Mouse (Mus musculus) neural tube, embryonic 15.5 days (tissue): ENCODE results near the gene Rce1. TPM values are rescaled to one million over a fixed set of nuclear protein-coding genes. Genes with fewer than 3 reads are reported as not detected.

ENCODE experiments used
- ATAC-seq: fragments of 200-750 bp; cut with Nextera tagmentation; 2 replicates; pipeline ENCODE4 v1.8.0; 2017; ENCODE audit warnings: mild to moderate bottlenecking, moderate TSS enrichment, moderate library complexity; ENCODE audit not compliant: low FRiP score
- H3K27ac ChIP-seq: fragments of 300-500 bp; sonication (generic); replicated peaks from 2 replicates; pipeline ENCODE4 v1.5.1; 2015; ENCODE audit warnings: mild to moderate bottlenecking, inconsistent platforms
- H3K27me3 ChIP-seq: fragments of 300-500 bp; sonication (generic); replicated peaks from 2 replicates; pipeline ENCODE4 v1.6.1; 2015; ENCODE audit warnings: inconsistent platforms
- H3K36me3 ChIP-seq: fragments of 300-500 bp; sonication (generic); 2 replicates; pipeline ENCODE4 v1.6.1; 2015; ENCODE audit warnings: inconsistent platforms
- H3K4me1 ChIP-seq: fragments of 300-500 bp; sonication (generic); 2 replicates; pipeline ENCODE4 v1.6.1; 2015; ENCODE audit warnings: inconsistent platforms
- H3K4me2 ChIP-seq: fragments of 300-500 bp; sonication (generic); 2 replicates; pipeline ENCODE4 v1.6.1; 2015; ENCODE audit warnings: inconsistent platforms, mild to moderate bottlenecking, moderate library complexity
- H3K4me3 ChIP-seq: fragments of 300-500 bp; sonication (generic); replicated peaks from 2 replicates; pipeline ENCODE4 v1.5.1; 2015; ENCODE audit warnings: mild to moderate bottlenecking, inconsistent platforms
- H3K9ac ChIP-seq: fragments of 300-500 bp; sonication (generic); replicated peaks from 2 replicates; pipeline ENCODE4 v1.6.1; 2015; ENCODE audit warnings: mild to moderate bottlenecking, inconsistent platforms
- H3K9me3 ChIP-seq: fragments of 300-500 bp; sonication (generic); replicated peaks from 2 replicates; pipeline ENCODE4 v1.6.1; 2016; ENCODE audit warnings: inconsistent platforms
- WGBS: fragments of 180-500 bp; shearing (Covaris S2); methylation state at CpG from one replicate; pipeline ENCODE4 v1.1.7; 2015; ENCODE audit warnings: mixed read lengths; 5-methylcytosine and 5-hydroxymethylcytosine counted together
- polyA plus RNA-seq: library from polyadenylated mRNA; unstranded; fragments of >200 nt; fragmentation: Nextera tagmentation; extraction: Ambion mirVana; gene quantifications from 2 replicates; pipeline ENCODE4 v1.2.1, GENCODE M21; 2015

Gene Rce1
- polyA plus RNA-seq = 49.1 and 49.8 TPM in 2 replicates

DNA sequence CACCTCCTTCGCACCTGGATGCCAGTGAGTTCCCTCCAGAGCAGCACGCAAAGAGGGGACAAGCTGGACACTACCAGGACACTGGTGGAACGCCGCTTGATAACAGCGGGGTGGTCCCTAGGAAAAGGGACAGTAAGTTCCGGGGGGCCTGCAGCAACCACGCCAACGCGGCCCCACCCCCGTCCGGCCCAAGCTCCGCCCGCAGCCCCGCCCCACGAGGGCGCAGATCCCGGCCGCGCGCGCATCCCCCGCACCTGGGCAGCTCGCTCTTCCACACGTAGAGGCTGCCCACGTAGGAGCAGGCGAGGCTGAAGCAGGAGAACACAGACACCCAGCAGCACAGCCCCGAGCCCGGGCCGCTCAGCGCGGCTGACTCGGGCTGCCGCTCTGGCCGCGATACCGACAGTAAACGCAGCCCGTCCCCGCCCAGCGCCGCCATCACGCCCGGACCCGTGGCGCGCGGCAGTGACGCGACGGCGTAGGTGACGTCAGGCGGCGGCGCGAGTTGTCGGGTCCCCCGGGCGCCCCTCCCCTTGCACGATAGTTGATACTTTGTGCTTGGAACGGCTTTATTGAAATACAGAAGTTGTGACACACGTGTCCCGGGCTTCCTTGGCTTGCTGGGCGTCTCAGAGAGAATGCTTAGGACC, at the start of gene Rce1:
Gene Rce1, minus strand, starts transcription at position 463 of the 650 bp plus-strand sequence.
- ATAC-seq = peak; percentile 90
- Histone ChIP-seq H3K4me3 (peak within 1 kb of the TSS; percentile 92), H3K4me1 (peaks cover 47% of the 10 kb centered on the region), H3K27ac (peak within 1 kb of the TSS; percentile 96), H3K27me3 (no peaks in the 10 kb centered on the region), H3K9ac (peak within 1 kb of the TSS; percentile 76), H3K4me2 (peak within 1 kb of the TSS; percentile 90), H3K9me3 (no peaks in the 10 kb centered on the region), H3K36me3 (peaks cover 33% of the 10 kb centered on the region)
- WGBS = under 1% methylated on average over 64 of the region's 64 CpGs

DNA sequence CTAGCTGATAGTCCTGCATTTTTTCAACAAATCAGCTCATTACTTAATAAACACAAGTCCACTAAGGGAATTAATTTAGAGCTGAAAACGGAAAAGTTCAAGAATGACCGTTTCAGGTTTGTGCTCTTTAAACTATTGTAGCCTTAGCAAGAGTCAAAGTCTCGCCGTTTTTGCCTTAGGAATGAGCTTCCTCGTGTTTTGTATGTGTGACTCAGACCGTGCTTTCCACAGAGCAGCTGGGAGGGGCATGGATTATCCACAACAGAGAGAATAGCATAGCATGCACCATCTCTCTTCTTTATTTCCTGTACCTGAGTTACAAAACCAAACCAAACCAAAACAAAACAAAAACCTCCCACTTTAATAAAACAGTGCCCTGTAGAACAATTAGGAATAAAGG, 47.0 kb upstream of the Rce1 start:
- 51% methylated on average over 6 of the region's 6 CpGs for WGBS
- H3K4me3 ChIP-seq = no peak overlapping the region
- no peak overlapping the region for H3K9ac ChIP-seq
- H3K9me3 ChIP-seq = no peaks in the 10 kb centered on the region
- H3K4me1 ChIP-seq = no peaks in the 10 kb centered on the region
- no peaks in the 10 kb centered on the region for H3K36me3 ChIP-seq
- no peak for ATAC-seq
- H3K27ac ChIP-seq = no peak overlapping the region
- no peaks in the 10 kb centered on the region; the same call in 1 of the 2 replicates for H3K27me3 ChIP-seq
- H3K4me2 ChIP-seq = no peak overlapping the region

DNA sequence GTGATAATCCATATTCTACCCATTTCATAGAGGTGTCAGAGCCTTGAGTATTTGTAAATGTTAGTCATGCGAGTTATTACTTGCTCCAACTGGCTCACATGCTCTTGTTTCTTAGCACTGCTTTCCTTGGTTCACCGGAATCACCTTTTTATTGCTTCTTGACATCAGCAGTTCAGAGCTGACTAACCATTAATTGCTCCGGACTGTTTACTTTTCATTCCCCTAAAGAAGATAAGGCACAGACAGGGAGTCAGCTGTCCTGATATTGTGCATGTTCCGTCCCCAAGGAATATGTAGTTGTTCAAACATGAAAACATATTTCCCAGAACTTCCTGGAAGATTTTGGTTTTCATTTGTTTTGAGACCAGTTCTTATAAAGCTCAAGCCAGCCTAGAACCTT, 45.3 kb upstream of the Rce1 start:
- no peak for ATAC-seq
- H3K4me1 ChIP-seq = no peaks in the 10 kb centered on the region
- H3K27me3 ChIP-seq = no peaks in the 10 kb centered on the region; the same call in 1 of the 2 replicates
- H3K36me3 ChIP-seq = no peaks in the 10 kb centered on the region
- WGBS = 81% methylated on average over 4 of the region's 4 CpGs
- no peaks in the 10 kb centered on the region for H3K9me3 ChIP-seq
- no peak overlapping the region for H3K4me2 ChIP-seq
- no peak overlapping the region for H3K9ac ChIP-seq
- no peak overlapping the region for H3K4me3 ChIP-seq
- H3K27ac ChIP-seq = no peak overlapping the region

DNA sequence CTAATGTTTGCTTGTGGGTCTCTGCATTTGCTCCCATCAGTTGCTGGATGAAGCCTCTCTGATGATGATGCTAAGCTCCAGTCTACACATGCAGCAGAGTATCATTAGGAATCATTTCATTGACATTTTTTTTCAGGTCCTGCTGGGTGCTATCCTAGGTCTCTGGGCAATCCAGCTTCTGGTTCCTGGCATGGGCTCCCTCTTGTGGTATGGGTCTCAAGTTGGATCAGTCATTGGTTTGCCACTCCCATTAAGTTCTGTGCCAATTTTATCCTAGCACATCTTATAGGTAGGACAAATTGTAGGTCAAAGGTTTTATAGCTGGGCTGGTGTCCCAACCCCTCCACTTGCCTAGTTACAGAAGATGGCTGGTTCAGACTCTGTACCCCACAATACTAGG, 41.4 kb upstream of the Rce1 start:
- Histone ChIP-seq H3K4me3 (no peak overlapping the region), H3K9ac (no peak overlapping the region), H3K9me3 (no peaks in the 10 kb centered on the region), H3K27ac (no peak overlapping the region), H3K4me2 (no peak overlapping the region), H3K4me1 (no peaks in the 10 kb centered on the region), H3K27me3 (no peaks in the 10 kb centered on the region), H3K36me3 (no peaks in the 10 kb centered on the region)
- ATAC-seq = no peak

DNA sequence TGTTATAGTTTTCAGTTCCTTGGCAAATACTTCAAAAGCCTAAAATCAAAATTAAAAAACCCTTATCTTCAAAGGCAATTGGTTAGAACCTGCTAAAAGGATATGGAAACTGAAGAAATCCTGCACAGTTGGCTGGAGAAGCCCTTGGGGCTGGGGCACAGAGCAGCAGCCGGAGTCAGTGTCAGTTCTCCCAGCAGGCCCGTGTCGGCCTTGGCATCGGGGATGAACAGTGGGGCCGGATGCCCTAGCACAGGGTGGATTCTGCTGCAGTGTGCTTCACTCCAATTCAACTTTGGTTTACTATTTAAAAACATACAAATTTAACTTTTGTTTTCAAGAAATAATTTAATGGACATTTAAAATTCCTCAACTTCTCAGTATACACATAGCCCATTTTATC, 32.7 kb upstream of the Rce1 start:
- H3K27me3 ChIP-seq = no peaks in the 10 kb centered on the region
- H3K36me3 ChIP-seq = no peaks in the 10 kb centered on the region
- H3K27ac ChIP-seq = no peak overlapping the region
- H3K4me3 ChIP-seq = no peak overlapping the region
- no peaks in the 10 kb centered on the region for H3K4me1 ChIP-seq
- H3K9ac ChIP-seq = no peak overlapping the region
- H3K9me3 ChIP-seq = no peaks in the 10 kb centered on the region
- ATAC-seq = no peak
- H3K4me2 ChIP-seq = no peak overlapping the region
- 94% methylated on average over 5 of the region's 5 CpGs for WGBS

DNA sequence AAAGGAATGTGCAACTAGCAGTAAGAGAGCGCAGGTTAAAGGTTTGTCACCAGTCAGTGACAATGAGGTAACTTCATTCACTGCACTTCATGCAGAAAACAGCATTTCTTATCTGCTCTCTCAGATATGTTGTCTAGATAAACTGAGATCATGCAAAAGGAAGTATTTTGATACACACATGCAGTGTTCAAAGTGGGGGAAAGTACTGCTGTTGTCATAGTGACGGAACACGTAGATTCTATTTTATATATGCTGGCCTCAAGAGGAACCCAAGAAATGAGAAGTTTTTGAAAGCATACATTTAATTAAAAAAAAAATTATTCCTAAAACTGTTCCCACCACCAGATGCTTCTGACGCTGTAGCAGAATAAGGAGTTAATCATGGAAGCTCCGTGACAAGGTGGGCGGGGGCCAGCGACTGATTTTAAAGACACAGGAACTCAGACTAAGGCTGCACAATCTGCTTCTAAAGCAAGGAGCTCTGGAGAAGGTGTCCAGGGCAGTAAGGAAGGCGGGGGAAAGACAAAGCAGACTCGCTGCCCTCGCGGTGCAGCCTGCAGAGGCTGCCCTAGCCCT, 21.6 kb upstream of the Rce1 start:
- Histone ChIP-seq H3K4me3 (no peak overlapping the region), H3K27me3 (no peaks in the 10 kb centered on the region), H3K4me2 (no peak overlapping the region), H3K36me3 (no peaks in the 10 kb centered on the region), H3K9me3 (no peaks in the 10 kb centered on the region), H3K27ac (no peak overlapping the region), H3K4me1 (no peaks in the 10 kb centered on the region; the same call in 1 of the 2 replicates), H3K9ac (no peak overlapping the region)
- ATAC-seq = no peak
- 75% methylated on average over 11 of the region's 11 CpGs for WGBS

DNA sequence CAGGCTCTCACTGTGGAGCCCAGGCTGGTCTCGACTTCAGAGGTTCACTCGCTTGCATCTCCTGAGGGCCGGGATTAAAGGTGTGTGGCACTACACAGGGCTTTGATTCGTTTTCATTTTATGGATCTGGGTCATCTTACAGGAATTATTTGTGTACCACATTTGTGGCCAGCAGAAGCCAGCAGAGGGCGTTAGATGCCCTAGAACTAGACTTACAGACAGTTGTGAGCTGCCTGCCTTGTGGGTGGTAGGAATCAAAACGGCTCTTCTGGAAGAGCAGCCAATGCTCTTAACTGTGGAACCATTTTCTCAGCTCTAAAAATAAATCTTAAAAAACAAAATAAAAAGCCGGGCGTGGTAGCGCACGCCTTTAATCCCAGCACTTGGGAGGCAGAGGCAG, 18.8 kb upstream of the Rce1 start:
- no peak for ATAC-seq
- 44% methylated on average over 10 of the region's 10 CpGs for WGBS
- Histone ChIP-seq H3K27me3 (no peaks in the 10 kb centered on the region), H3K4me1 (no peaks in the 10 kb centered on the region; the same call in 1 of the 2 replicates), H3K9me3 (no peaks in the 10 kb centered on the region), H3K36me3 (no peaks in the 10 kb centered on the region), H3K27ac (no peak overlapping the region), H3K4me3 (no peak overlapping the region), H3K9ac (no peak overlapping the region), H3K4me2 (no peak overlapping the region)

DNA sequence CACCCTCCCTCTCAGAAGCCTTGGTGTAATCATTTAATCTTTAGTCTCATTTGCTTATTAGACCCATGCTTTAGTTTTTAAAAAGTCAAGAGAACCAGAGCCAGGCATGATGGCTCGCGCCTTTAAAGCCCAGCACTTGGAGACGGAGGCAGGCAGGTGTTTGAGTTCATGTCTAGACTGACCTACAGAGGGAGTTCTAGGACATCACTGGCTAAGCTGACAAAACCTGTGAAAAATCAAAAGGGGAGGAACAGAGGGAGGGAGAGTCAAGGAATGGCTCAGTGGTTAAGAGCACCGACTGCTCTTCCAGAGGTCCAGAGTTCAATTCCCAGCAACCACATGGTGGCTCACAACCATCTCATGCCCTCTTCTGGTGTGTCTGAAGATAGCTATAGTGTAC, 10.5 kb upstream of the Rce1 start:
- Histone ChIP-seq H3K4me1 (no peaks in the 10 kb centered on the region), H3K9me3 (no peaks in the 10 kb centered on the region), H3K27me3 (no peaks in the 10 kb centered on the region), H3K36me3 (no peaks in the 10 kb centered on the region), H3K4me2 (no peak overlapping the region), H3K27ac (no peak overlapping the region), H3K4me3 (no peak overlapping the region), H3K9ac (no peak overlapping the region)
- ATAC-seq = no peak
- 71% methylated on average over 4 of the region's 4 CpGs for WGBS

DNA sequence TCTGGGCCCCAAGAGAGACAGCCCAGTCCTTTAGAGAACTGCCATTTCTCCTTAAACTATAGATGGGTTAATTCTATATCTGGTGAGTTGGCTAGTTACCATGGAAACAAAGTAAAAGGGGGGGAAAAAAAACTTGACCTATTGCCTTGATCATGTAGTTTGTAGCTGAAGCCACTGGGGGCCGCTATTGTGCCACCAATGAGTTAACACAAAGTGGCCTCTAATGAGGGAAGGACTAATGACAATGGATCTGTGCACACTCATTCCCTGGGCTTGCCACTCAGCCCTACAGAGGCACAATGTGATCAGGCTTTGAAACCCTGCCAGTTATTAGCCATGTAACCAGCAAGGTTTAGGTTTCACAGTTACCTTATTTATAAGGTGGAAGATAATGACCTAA, 3.4 kb upstream of the Rce1 start:
- peaks cover 42% of the 10 kb centered on the region for H3K4me1 ChIP-seq
- WGBS = 0% methylated on average over 1 of the region's 1 CpGs
- ATAC-seq = no peak
- H3K36me3 ChIP-seq = 0 out of 2 replicates have a peak, but pooled peaks cover 3% of the 10 kb centered on the region
- H3K27me3 ChIP-seq = no peaks in the 10 kb centered on the region
- no peak overlapping the region for H3K4me2 ChIP-seq
- peak overlapping the region; percentile 69 for H3K27ac ChIP-seq
- H3K4me3 ChIP-seq = no peak overlapping the region
- no peak overlapping the region for H3K9ac ChIP-seq
- no peaks in the 10 kb centered on the region for H3K9me3 ChIP-seq

DNA sequence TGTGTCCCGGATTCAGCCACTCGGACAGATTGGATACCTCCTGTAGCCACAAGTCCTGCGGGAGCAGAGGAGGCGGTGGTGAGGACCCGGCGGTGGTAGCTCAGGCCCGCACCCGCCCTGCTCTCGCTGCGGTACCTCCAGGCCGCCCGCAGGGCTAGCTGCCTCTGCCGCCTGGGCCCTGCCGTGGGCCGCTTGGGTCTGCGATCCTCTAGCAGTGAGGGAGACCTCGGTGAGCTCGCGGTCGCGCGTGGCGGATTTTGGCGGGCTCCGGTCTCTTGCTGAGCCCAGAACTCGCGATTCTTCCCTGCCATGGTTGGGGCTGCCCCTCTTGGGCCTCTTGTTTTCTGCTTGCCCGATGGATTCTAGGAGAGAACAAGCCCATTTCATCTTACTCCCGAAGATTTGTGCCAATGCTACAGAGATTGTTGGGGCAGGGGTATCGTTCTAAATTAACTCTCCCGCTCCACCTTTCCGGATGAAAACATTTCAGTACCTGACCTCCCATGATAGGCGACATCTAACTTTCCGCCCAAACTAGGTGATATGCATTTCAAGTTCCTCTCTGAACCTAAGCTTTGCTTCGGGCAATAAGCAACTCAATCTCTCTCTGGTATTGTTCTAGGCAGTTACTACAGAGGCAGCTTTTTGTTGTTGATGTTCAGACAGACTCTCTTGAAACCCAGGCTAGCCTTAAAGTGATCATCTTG, 541 bp upstream of the Rce1 start:
- H3K4me1 ChIP-seq = peaks cover 47% of the 10 kb centered on the region
- WGBS = 2% methylated on average over 35 of the region's 35 CpGs
- H3K9ac ChIP-seq = peak overlapping the region; percentile 76
- peak overlapping the region; percentile 96 for H3K27ac ChIP-seq
- peak overlapping the region; percentile 92 for H3K4me3 ChIP-seq
- H3K4me2 ChIP-seq = peak overlapping the region; percentile 90
- H3K36me3 ChIP-seq = peaks cover 26% of the 10 kb centered on the region
- peak; percentile 62 for ATAC-seq
- H3K27me3 ChIP-seq = no peaks in the 10 kb centered on the region
- H3K9me3 ChIP-seq = no peaks in the 10 kb centered on the region

DNA sequence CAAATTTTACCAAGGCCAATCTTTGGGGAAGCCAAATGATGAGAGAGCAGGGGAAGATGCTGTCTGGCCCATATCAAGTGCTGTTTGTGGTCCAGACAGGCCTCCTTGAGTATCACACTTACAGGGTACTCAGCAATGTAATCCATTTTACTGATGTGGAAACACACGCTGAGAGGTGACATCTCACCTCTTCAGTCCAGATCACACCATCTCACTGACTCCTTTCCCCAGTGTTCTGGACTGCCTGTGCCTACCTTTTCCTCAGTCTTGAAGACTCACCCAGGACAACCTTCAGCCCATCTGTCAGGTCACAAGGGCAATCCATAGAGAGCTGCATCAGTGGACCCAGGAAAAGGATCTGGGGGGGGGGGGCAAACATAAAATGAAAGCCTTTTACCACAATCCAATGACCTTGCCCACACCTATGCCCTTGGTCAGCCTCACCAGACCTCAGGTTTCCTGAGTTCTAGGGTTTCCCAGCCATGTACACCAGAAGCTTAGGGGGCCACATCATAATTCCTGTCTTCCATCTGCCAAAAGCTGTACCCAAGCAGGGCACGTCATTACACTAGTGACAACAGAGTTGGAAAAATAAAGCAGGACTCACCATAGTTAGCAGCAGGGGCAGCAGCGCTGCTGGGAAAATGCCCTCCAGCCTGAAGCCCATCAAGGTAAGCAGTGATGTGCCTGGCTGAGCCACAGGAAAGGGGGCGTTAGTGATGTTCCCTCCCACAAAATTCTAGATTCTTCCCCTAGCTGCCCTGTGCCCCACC, 849 bp downstream of the Rce1 start:
- Histone ChIP-seq H3K27ac (peak overlapping the region; percentile 96), H3K36me3 (peaks cover 34% of the 10 kb centered on the region), H3K4me1 (peaks cover 47% of the 10 kb centered on the region), H3K27me3 (no peaks in the 10 kb centered on the region), H3K4me2 (peak overlapping the region; percentile 90), H3K9ac (peak overlapping the region; percentile 76), H3K4me3 (peak overlapping the region; percentile 92), H3K9me3 (no peaks in the 10 kb centered on the region)
- no peak for ATAC-seq
- 36% methylated on average over 4 of the region's 4 CpGs for WGBS
